Mouse (Mus musculus) monocyte, adult 2 months (primary cell): ENCODE data around the gene Clcn7.
"Not testable (repeated sequence)": the region's sequence is repeated elsewhere in the genome, so short reads cannot be mapped to it uniquely, and the experiment has no call there.

Experiments used
- DNase-seq, 2 experiments: peaks; one replicate each; pipeline ENCODE4 v3.0.0; 2022; ENCODE audit warnings: low spot score in 2 of 2, low read depth in 1 of 2

Gene Clcn7

GRCm38 (mm10) chr17:25133275-25133698 lies at the start of gene Clcn7:
Gene Clcn7, plus strand, starts transcription at chr17:25133391.
- DNase-seq, result peak; percentile 55 to 81

- no peak for DNase-seq
Measured at GRCm38 (mm10) chr17:25083444-25083931, 49.7 kb upstream of the Clcn7 start, which contains the start of gene Tmem204. Gene Tmem204, minus strand, starts transcription at chr17:25083591.

- no peak for DNase-seq
Measured at GRCm38 (mm10) chr17:25084835-25085385, 48.3 kb upstream of the Clcn7 start.

- DNase-seq, result no peak
Measured at GRCm38 (mm10) chr17:25086724-25087123, 46.5 kb upstream of the Clcn7 start.

DNA sequence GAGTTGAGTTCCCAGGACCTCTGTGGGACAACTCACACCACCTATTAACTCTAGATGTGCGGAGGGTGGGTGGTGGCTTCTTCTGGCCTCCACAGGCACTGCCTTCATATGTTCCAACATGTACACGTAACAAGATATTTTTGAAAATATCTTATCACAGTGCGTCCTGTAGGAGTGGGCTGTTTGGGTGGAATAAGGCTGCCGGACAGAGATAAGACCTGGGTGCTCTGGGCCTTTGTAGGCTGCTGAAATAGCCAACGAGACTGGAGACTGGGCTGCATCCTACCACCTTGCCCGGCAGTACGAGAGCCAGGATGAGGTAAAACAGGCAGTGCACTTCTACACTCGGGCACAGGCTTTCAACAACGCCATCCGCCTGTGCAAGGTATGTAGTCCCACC lies 44.0 kb upstream of the Clcn7 start:
- no peak for DNase-seq

DNA sequence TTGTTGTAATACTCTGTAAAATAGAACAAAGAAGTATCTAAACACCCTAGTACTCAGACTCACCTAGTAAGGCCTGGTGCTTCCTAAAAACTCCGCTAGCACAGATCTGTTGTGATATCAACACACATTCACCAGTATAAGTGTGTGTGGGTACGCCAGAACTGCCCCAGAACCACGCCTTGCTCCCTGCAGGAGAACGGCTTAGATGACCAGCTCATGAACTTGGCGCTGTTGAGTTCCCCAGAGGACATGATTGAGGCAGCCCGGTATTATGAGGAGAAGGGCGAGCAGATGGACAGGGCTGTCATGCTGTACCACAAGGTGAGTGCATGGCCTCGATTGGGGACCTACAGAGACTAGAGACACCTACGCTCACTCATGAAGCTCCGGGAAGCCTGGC lies 42.7 kb upstream of the Clcn7 start:
- DNase-seq, result no peak

DNA sequence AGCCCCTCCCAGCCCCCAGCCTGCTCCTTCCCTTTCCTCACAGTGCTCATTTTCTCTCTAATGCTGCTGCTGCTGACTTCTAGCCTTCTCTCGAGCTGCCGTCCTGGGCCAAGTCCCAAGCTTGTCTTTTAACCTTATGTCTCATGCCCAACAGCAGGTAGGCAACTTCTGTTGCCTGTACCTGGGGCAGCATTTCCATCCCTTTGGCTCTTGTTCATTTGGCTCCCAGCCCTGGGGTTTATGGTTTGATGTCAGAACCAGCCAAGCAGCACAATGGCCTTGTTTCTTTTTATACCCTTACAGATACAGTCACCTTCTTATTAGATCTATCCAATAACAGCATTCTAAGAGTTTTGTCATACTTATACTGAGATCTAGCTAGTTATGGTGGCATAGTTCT lies 37.0 kb upstream of the Clcn7 start:
- DNase-seq, result no peak

DNA sequence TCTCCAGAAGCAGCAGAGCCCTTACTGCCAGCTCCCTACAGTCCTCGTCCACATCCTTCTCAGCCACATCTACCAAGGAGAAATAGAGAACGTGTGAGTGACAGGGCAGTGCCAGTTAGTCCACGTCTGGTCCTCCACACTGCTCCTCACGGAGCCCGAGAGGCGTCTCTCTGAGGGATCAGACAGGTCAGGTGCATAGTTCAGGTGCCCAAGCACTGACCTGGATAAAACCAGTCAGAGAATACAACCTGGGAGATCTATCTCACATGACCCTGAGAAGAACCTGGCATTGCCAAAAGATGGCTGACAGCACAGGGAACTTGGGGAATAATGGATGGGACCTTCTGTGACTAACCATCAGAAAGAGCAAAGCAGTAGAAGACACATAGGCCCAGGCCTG lies 33.1 kb upstream of the Clcn7 start:
- DNase-seq, result no peak

GRCm38 (mm10) chr17:25101338-25101737 lies 31.9 kb upstream of the Clcn7 start:
- DNase-seq, result no peak

GRCm38 (mm10) chr17:25107786-25108185 lies 25.4 kb upstream of the Clcn7 start:
- DNase-seq, result no peak

DNA sequence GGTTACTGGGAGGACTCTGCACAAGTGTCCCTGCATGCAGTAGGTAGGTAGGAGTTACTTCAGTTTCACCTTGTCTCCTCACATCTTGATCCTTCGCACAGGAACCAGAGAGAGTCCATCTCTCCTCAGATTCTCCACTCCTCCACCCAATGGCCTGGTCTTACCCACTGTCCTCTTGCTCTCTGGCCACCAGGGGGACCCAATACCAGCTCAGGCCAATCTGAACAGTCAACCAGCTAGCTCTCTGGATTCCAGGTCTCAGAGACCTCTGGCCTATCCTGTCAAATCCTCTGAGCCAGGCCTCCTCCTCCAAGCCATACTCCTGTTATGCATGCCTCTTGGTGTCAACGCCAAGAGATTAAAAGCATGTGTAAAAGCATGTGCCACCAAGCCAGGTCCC lies 23.6 kb upstream of the Clcn7 start:
- no peak for DNase-seq

- no peak for DNase-seq
Measured at GRCm38 (mm10) chr17:25110590-25110989, 22.6 kb upstream of the Clcn7 start.

DNA sequence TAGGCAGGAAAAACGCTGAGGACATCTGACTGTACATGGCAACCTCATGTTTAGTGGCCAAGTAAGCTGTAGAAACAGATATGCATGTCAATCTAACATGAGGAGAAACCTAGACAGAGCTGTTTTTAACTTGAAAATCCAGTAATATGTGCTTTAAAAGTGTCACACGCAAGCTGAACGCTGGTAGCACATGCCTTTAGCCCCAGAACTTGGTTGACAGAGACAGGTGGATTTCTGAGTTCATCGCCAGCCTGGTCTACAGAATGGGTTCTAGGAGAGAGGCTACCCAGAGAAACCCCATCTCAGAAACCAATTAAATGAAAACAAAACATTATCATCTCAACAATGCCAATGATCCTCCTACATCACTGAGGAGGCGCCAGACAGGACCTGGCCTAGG lies 22.0 kb upstream of the Clcn7 start:
- no peak for DNase-seq

DNA sequence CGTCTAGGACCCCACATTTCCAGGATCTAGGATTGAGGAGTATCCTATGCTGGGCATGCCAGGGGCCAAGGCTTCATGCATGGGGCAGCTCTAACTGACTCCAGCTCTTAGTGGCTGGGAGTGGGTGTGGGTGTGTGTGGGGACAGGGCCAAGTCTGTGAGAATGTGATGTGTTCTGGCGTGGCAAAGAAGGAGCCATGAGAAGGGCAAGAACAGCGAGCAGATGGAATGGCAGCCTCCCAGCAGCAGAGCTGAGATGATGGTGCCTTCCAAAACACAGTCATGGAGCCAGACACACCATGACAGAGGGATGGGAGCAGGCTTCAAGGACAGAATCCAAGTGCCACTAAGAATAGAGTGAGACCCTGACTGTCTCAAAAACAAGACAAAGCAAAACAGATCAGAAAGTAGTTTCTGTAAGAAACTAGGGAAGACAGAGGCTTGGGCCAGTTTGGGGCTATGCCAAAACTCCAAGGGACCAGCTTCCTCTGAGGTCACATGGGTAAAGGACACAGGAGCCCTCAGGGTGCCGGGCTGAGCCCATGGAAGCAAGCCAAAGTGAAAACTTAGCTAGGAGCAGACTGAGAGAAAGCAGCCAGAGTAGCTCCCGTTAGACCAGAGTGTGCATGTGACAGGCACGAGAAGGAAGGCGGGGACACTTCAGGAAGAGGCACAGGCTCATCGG lies 21.3 kb upstream of the Clcn7 start:
- no peak for DNase-seq

DNA sequence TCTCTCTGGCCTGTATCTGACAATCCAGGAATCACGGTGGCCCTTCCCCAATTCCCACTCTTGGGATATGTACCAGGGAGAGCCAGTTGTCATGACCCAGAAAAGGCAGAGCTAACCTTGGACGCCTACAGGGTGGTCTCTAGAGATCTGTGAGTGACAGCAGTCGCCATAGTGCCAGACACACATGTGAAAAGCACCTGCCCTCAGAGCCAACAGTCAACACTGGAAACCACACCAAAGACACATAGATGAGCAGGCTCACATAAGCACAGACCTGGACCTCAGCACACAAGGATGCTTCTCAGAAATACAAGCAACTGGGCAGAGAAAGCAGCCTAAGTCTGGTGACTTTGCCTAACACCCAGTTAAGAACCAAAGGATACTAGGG lies 20.8 kb upstream of the Clcn7 start:
- DNase-seq, result no peak

GRCm38 (mm10) chr17:25114908-25115645 lies 18.1 kb upstream of the Clcn7 start:
- DNase-seq, result no peak

DNA sequence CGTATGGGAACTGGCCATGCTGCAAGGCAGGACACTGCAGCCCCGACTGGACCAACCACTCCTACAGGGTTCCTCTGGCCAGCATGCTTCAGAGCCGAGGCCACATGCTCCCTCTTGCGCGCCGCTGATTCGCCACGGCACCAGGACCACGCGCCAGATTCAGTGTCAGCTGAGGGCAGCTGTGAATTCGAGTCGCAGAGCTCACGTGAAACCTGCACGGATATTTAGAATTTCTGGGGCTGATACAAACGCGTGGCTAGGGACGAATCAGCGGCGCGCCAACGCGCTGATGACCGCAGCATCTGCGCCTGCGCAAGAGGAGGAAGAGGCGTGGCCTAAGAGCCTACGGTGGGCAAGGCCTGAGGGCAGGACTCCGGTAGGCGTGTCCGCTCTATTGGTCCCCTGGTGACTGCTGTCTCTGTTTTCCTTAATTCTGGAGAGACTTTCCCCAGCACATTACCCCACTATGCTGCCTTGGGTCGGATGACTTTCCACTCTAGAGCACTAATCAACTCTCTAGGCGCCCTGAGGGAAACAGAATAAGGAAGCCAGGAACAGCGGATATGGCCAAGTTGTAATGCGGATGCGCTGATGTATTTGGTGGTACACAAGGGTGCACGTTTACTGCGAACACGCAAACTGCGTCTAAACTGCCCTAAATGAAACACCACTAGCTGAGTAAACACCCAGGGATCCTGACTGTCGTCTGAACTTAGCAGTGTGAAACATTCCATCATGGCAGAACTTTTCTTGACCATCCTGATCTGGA lies 17.3 kb upstream of the Clcn7 start, which contains the start of gene Telo2:
TSS of gene Telo2 (minus strand) at position 304 of the 769 bp plus-strand sequence.
- DNase-seq, result peak; percentile 62 to 88

GRCm38 (mm10) chr17:25117263-25117662 lies 15.9 kb upstream of the Clcn7 start:
- DNase-seq, result no peak

GRCm38 (mm10) chr17:25120406-25120805 lies 12.8 kb upstream of the Clcn7 start, which contains the start of gene Ptx4:
Gene Ptx4, plus strand, starts transcription at chr17:25120760.
- no peak for DNase-seq

GRCm38 (mm10) chr17:25123979-25124378 lies 9.2 kb upstream of the Clcn7 start:
- DNase-seq, result no peak

DNA sequence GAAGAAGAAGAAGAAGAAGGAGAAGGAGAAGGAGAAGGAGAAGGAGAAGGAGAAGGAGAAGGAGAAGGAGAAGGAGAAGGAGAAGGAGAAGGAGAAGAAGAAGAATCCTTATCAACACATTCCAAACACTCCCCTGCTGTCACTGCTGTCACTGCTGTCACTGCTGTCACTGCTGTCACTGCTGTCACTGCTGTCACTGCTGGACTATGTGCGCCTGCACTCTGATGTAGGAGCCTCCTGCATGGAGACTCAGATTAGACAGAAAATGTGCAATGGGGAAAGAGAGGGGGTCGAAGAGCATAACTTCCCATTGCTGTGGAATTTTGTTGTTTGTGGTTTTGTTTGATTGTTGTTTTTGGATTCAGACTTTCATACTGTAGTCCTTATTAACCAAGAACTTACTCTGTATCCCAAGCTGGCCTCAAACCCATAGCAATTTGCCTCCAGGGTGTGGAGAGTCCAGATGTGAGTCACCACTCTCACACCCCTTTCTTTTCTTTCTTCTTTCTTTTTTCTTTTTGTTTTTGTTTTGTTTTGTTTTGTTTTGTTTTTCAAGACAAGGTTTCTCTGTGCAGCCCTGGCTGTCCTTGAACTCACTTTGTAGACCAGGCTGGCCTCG lies 7.6 kb upstream of the Clcn7 start:
- DNase-seq, result not testable (repeated sequence)
